Mouse (Mus musculus): ENCODE measurements around the gene Samm50. TPM values are rescaled to one million over a fixed set of nuclear protein-coding genes. Genes with fewer than 3 reads are reported as not detected.

The Samm50 gene
- total RNA-seq, 1 experiment from 2014 or later: 18.6 TPM

- ATAC-seq (replicated peaks in 1 of 2; ENCODE audit: insufficient read depth in 1 of 2, low FRiP score in 2 of 2, low TSS enrichment in 1 of 2, low read depth in 1 of 2, poor library complexity in 2 of 2, severe bottlenecking in 2 of 2): no peak
Observed at GRCm38 (mm10) chr15:84226918-84227317, 34.9 kb downstream of the Samm50 start.

GRCm38 (mm10) chr15:84230661-84231060 lies 38.6 kb downstream of the Samm50 start:
- ATAC-seq (replicated peaks in 1 of 2; ENCODE audit: insufficient read depth in 1 of 2, low FRiP score in 2 of 2, low TSS enrichment in 1 of 2, low read depth in 1 of 2, poor library complexity in 2 of 2, severe bottlenecking in 2 of 2): no peak

GRCm38 (mm10) chr15:84231113-84231712 lies 39.2 kb downstream of the Samm50 start:
- peak; percentile 74 to 76 for ATAC-seq (replicated peaks in 1 of 2; ENCODE audit: insufficient read depth in 1 of 2, low FRiP score in 2 of 2, low TSS enrichment in 1 of 2, low read depth in 1 of 2, poor library complexity in 2 of 2, severe bottlenecking in 2 of 2)

- ATAC-seq (replicated peaks in 1 of 2; ENCODE audit: insufficient read depth in 1 of 2, low FRiP score in 2 of 2, low TSS enrichment in 1 of 2, low read depth in 1 of 2, poor library complexity in 2 of 2, severe bottlenecking in 2 of 2): 0 out of 4 replicates have a peak, but pooled peaks of 1 of the 2 experiments have one; percentile 5
Observed at GRCm38 (mm10) chr15:84231721-84232561, 39.9 kb downstream of the Samm50 start, which contains the start of gene Parvb. TSS of gene Parvb (plus strand) at chr15:84232043.

- ATAC-seq (replicated peaks in 1 of 2; ENCODE audit: insufficient read depth in 1 of 2, low FRiP score in 2 of 2, low TSS enrichment in 1 of 2, low read depth in 1 of 2, poor library complexity in 2 of 2, severe bottlenecking in 2 of 2): no peak
Observed at GRCm38 (mm10) chr15:84232609-84233008, 40.6 kb downstream of the Samm50 start.

GRCm38 (mm10) chr15:84234794-84235581 lies 42.9 kb downstream of the Samm50 start:
- ATAC-seq (replicated peaks in 1 of 2; ENCODE audit: insufficient read depth in 1 of 2, low FRiP score in 2 of 2, low TSS enrichment in 1 of 2, low read depth in 1 of 2, poor library complexity in 2 of 2, severe bottlenecking in 2 of 2): no peak

- peak; percentile 47 to 74 for ATAC-seq (replicated peaks in 1 of 2; ENCODE audit: insufficient read depth in 1 of 2, low FRiP score in 2 of 2, low TSS enrichment in 1 of 2, low read depth in 1 of 2, poor library complexity in 2 of 2, severe bottlenecking in 2 of 2)
Observed at GRCm38 (mm10) chr15:84235646-84236045, 43.6 kb downstream of the Samm50 start.

GRCm38 (mm10) chr15:84238552-84238951 lies 46.5 kb downstream of the Samm50 start:
- no peak for ATAC-seq (replicated peaks in 1 of 2; ENCODE audit: insufficient read depth in 1 of 2, low FRiP score in 2 of 2, low TSS enrichment in 1 of 2, low read depth in 1 of 2, poor library complexity in 2 of 2, severe bottlenecking in 2 of 2)

GRCm38 (mm10) chr15:84238991-84239401 lies 47.0 kb downstream of the Samm50 start:
- ATAC-seq (replicated peaks in 1 of 2; ENCODE audit: insufficient read depth in 1 of 2, low FRiP score in 2 of 2, low TSS enrichment in 1 of 2, low read depth in 1 of 2, poor library complexity in 2 of 2, severe bottlenecking in 2 of 2): no peak

- ATAC-seq (replicated peaks in 1 of 2; ENCODE audit: insufficient read depth in 1 of 2, low FRiP score in 2 of 2, low TSS enrichment in 1 of 2, low read depth in 1 of 2, poor library complexity in 2 of 2, severe bottlenecking in 2 of 2): no peak
Observed at GRCm38 (mm10) chr15:84241520-84241919, 49.5 kb downstream of the Samm50 start.

GRCm38 (mm10) chr15:84245104-84245503 lies 53.1 kb downstream of the Samm50 start:
- no peak for ATAC-seq (replicated peaks in 1 of 2; ENCODE audit: insufficient read depth in 1 of 2, low FRiP score in 2 of 2, low TSS enrichment in 1 of 2, low read depth in 1 of 2, poor library complexity in 2 of 2, severe bottlenecking in 2 of 2)

- no peak for ATAC-seq (replicated peaks in 1 of 2; ENCODE audit: insufficient read depth in 1 of 2, low FRiP score in 2 of 2, low TSS enrichment in 1 of 2, low read depth in 1 of 2, poor library complexity in 2 of 2, severe bottlenecking in 2 of 2)
Observed at GRCm38 (mm10) chr15:84246195-84246594, 54.2 kb downstream of the Samm50 start.

GRCm38 (mm10) chr15:84247309-84247708 lies 55.3 kb downstream of the Samm50 start:
- ATAC-seq (replicated peaks in 1 of 2; ENCODE audit: insufficient read depth in 1 of 2, low FRiP score in 2 of 2, low TSS enrichment in 1 of 2, low read depth in 1 of 2, poor library complexity in 2 of 2, severe bottlenecking in 2 of 2): no peak

GRCm38 (mm10) chr15:84251227-84251626 lies 59.2 kb downstream of the Samm50 start:
- ATAC-seq (replicated peaks in 1 of 2; ENCODE audit: insufficient read depth in 1 of 2, low FRiP score in 2 of 2, low TSS enrichment in 1 of 2, low read depth in 1 of 2, poor library complexity in 2 of 2, severe bottlenecking in 2 of 2): no peak

GRCm38 (mm10) chr15:84252645-84253044 lies 60.6 kb downstream of the Samm50 start:
- ATAC-seq (replicated peaks in 1 of 2; ENCODE audit: insufficient read depth in 1 of 2, low FRiP score in 2 of 2, low TSS enrichment in 1 of 2, low read depth in 1 of 2, poor library complexity in 2 of 2, severe bottlenecking in 2 of 2): no peak

GRCm38 (mm10) chr15:84253757-84254156 lies 61.7 kb downstream of the Samm50 start:
- no peak for ATAC-seq (replicated peaks in 1 of 2; ENCODE audit: insufficient read depth in 1 of 2, low FRiP score in 2 of 2, low TSS enrichment in 1 of 2, low read depth in 1 of 2, poor library complexity in 2 of 2, severe bottlenecking in 2 of 2)

- ATAC-seq (replicated peaks in 1 of 2; ENCODE audit: insufficient read depth in 1 of 2, low FRiP score in 2 of 2, low TSS enrichment in 1 of 2, low read depth in 1 of 2, poor library complexity in 2 of 2, severe bottlenecking in 2 of 2): no peak
Observed at GRCm38 (mm10) chr15:84254387-84254786, 62.3 kb downstream of the Samm50 start.
